Mouse (Mus musculus) adrenal gland, adult (tissue): Measurements from ENCODE around the gene Hsd17b2.

Experiments
- DNase-seq, 2 experiments: peaks; one replicate each; pipeline ENCODE4 v3.0.0; 2022 to 2023; ENCODE audit warnings: low spot score in 1 of 2; ENCODE audit not compliant: inconsistent age in 2 of 2

Gene Hsd17b2

GRCm38 (mm10) chr8:117771115-117771836 lies 69.6 kb downstream of the Hsd17b2 start:
- DNase-seq, result no peak

GRCm38 (mm10) chr8:117772126-117772525 lies 70.4 kb downstream of the Hsd17b2 start:
- peak; percentile 16 to 65 for DNase-seq

- DNase-seq, result no peak
Measured at GRCm38 (mm10) chr8:117772597-117772996, 70.9 kb downstream of the Hsd17b2 start.

GRCm38 (mm10) chr8:117775626-117776025 lies 73.9 kb downstream of the Hsd17b2 start:
- DNase-seq, result no peak

- DNase-seq, result no peak
Measured at GRCm38 (mm10) chr8:117776075-117776474, 74.4 kb downstream of the Hsd17b2 start.

GRCm38 (mm10) chr8:117778531-117779322 lies 77.0 kb downstream of the Hsd17b2 start:
- no peak for DNase-seq

GRCm38 (mm10) chr8:117779344-117779743 lies 77.6 kb downstream of the Hsd17b2 start:
- no peak for DNase-seq

GRCm38 (mm10) chr8:117781375-117782129 lies 79.8 kb downstream of the Hsd17b2 start:
- no peak for DNase-seq

GRCm38 (mm10) chr8:117783021-117783420 lies 81.3 kb downstream of the Hsd17b2 start:
- no peak for DNase-seq

GRCm38 (mm10) chr8:117786428-117786827 lies 84.7 kb downstream of the Hsd17b2 start:
- no peak for DNase-seq

- DNase-seq, result peak; percentile 33 to 65
Measured at GRCm38 (mm10) chr8:117792616-117793144, 91.0 kb downstream of the Hsd17b2 start.

GRCm38 (mm10) chr8:117794581-117794980 lies 92.9 kb downstream of the Hsd17b2 start:
- no peak for DNase-seq

- DNase-seq, result no peak
Measured at GRCm38 (mm10) chr8:117796464-117796863, 94.8 kb downstream of the Hsd17b2 start.

GRCm38 (mm10) chr8:117798066-117798465 lies 96.4 kb downstream of the Hsd17b2 start:
- no peak for DNase-seq

GRCm38 (mm10) chr8:117801443-117802298 lies 100.0 kb downstream of the Hsd17b2 start, which contains the start of gene Mphosph6:
Gene Mphosph6, minus strand, starts transcription at chr8:117801943.
- peak; percentile 96 to 98 for DNase-seq

GRCm38 (mm10) chr8:117802299-117802689 lies 100.6 kb downstream of the Hsd17b2 start:
- no peak for DNase-seq

GRCm38 (mm10) chr8:117805419-117805818 lies 103.7 kb downstream of the Hsd17b2 start:
- DNase-seq, result no peak
